Mouse (Mus musculus): Measurements from ENCODE around the gene Gm9970. TPM values are rescaled to one million over a fixed set of nuclear protein-coding genes. Genes with fewer than 3 reads are reported as not detected.

The Gm9970 gene
- polyA plus RNA-seq, 1 experiment from 2014 or later: 0.60 TPM

GRCm38 (mm10) chr5:31192939-31193630, 47.9 kb downstream of the Gm9970 start, which contains the start of the genes Snx17 and Eif2b4:
TSS of gene Snx17 (plus strand) at chr5:31193227.
TSS of gene Eif2b4 (minus strand) at chr5:31193430.
- Histone ChIP-seq H3K9me3 (ENCODE audit: control insufficient read depth, low read length) (no peaks in the 10 kb centered on the region), H3K4me2 (ENCODE audit: low read depth, low read length) (peak within 1 kb of the TSS; percentile 89), H3K9ac (ENCODE audit: low read length) (peak within 1 kb of the TSS; percentile 93), H3K36me3 (ENCODE audit: control insufficient read depth, insufficient read depth, low read length) (peaks cover 60% of the 10 kb centered on the region), H3K27me3 (ENCODE audit: control insufficient read depth, insufficient read depth, low read depth, low read length) (no peaks in the 10 kb centered on the region), H3K4me1 (replicated peaks; ENCODE audit: control insufficient read depth, insufficient read depth, low read length) (peaks cover 15% of the 10 kb centered on the region), H3K27ac (ENCODE audit: low read length) (peak within 1 kb of the TSS; percentile 94), H3K4me3 (ENCODE audit: low read length) (peak within 1 kb of the TSS; percentile 99)
- ATAC-seq (ENCODE audit: low read depth): peak; percentile 99
- under 1% methylated on average over 48 of the region's 48 CpGs for WGBS

- Histone ChIP-seq H3K27me3 (ENCODE audit: control insufficient read depth, insufficient read depth, low read depth, low read length) (no peaks in the 10 kb centered on the region), H3K27ac (ENCODE audit: low read length) (peak overlapping the region; percentile 94), H3K4me2 (ENCODE audit: low read depth, low read length) (peak overlapping the region; percentile 72), H3K36me3 (ENCODE audit: control insufficient read depth, insufficient read depth, low read length) (peaks cover 60% of the 10 kb centered on the region), H3K9me3 (ENCODE audit: control insufficient read depth, low read length) (no peaks in the 10 kb centered on the region), H3K4me1 (replicated peaks; ENCODE audit: control insufficient read depth, insufficient read depth, low read length) (peaks cover 15% of the 10 kb centered on the region), H3K9ac (ENCODE audit: low read length) (peak overlapping the region; percentile 93), H3K4me3 (ENCODE audit: low read length) (peak overlapping the region; percentile 99)
- peak; percentile 62 for ATAC-seq (ENCODE audit: low read depth)
- 10% methylated on average over 42 of the region's 42 CpGs for WGBS
Measured at GRCm38 (mm10) chr5:31192045-31192938, 48.7 kb downstream of the Gm9970 start.

Other genes with a start within 250 kb of the Gm9970 start
- 170 and 172 TPM in 2 replicates for gene Atraid, start 192.9 kb downstream of the Gm9970 start, polyA plus RNA-seq (2015; fragmentation: Nextera tagmentation; extraction: Ambion mirVana)
- 6.1 and 8.2 TPM in 2 replicates for gene Slc5a6, start 192.3 kb downstream of the Gm9970 start, polyA plus RNA-seq (2015; fragmentation: Nextera tagmentation; extraction: Ambion mirVana)
- gene Cad, start 186.5 kb downstream of the Gm9970 start, polyA plus RNA-seq (2015; fragmentation: Nextera tagmentation; extraction: Ambion mirVana): 19.8 and 23.7 TPM in 2 replicates
- gene Dnajc5g, start 134.9 kb downstream of the Gm9970 start, polyA plus RNA-seq (2015; fragmentation: Nextera tagmentation; extraction: Ambion mirVana): not detected in 2 replicates
- 0.25 and 0.54 TPM in 2 replicates for gene Slc30a3, start 133.0 kb downstream of the Gm9970 start, polyA plus RNA-seq (2015; fragmentation: Nextera tagmentation; extraction: Ambion mirVana)
- gene Trim54, start 124.5 kb downstream of the Gm9970 start, polyA plus RNA-seq (2015; fragmentation: Nextera tagmentation; extraction: Ambion mirVana): 0.65 and 2.3 TPM in 2 replicates
- not detected in 2 replicates for gene Ucn, start 102.4 kb downstream of the Gm9970 start, polyA plus RNA-seq (2015; fragmentation: Nextera tagmentation; extraction: Ambion mirVana)
- gene Mpv17, start 87.0 kb downstream of the Gm9970 start, polyA plus RNA-seq (2015; fragmentation: Nextera tagmentation; extraction: Ambion mirVana): 59.0 and 61.3 TPM in 2 replicates
- 1.5 and 1.9 TPM in 2 replicates for gene Gm29609, start 61.3 kb downstream of the Gm9970 start, polyA plus RNA-seq (2015; fragmentation: Nextera tagmentation; extraction: Ambion mirVana)
- gene Gtf3c2, start 61.1 kb downstream of the Gm9970 start, polyA plus RNA-seq (2015; fragmentation: Nextera tagmentation; extraction: Ambion mirVana): 72.4 and 78.2 TPM in 2 replicates
- 144 and 145 TPM in 2 replicates for gene Snx17, start 48.0 kb downstream of the Gm9970 start, polyA plus RNA-seq (2015; fragmentation: Nextera tagmentation; extraction: Ambion mirVana)
- gene Eif2b4, start 47.8 kb downstream of the Gm9970 start, polyA plus RNA-seq (2015; fragmentation: Nextera tagmentation; extraction: Ambion mirVana): 58.9 and 64.2 TPM in 2 replicates
- gene Zfp513, start 38.9 kb downstream of the Gm9970 start, polyA plus RNA-seq (2015; fragmentation: Nextera tagmentation; extraction: Ambion mirVana): 5.8 and 6.6 TPM in 2 replicates
- gene Ppm1g, start 20.5 kb downstream of the Gm9970 start, polyA plus RNA-seq (2015; fragmentation: Nextera tagmentation; extraction: Ambion mirVana): 122 and 126 TPM in 2 replicates
- 152 and 162 TPM in 2 replicates for gene Nrbp1, start 368 bp downstream of the Gm9970 start, polyA plus RNA-seq (2015; fragmentation: Nextera tagmentation; extraction: Ambion mirVana)
- 38.9 and 40.8 TPM in 2 replicates for gene Krtcap3, start 10.5 kb upstream of the Gm9970 start, polyA plus RNA-seq (2015; fragmentation: Nextera tagmentation; extraction: Ambion mirVana)
- 41.6 and 44.3 TPM in 2 replicates for gene Ift172, start 49.9 kb upstream of the Gm9970 start, polyA plus RNA-seq (2015; fragmentation: Nextera tagmentation; extraction: Ambion mirVana)
- 28.7 and 34.5 TPM in 2 replicates for gene Fndc4, start 54.8 kb upstream of the Gm9970 start, polyA plus RNA-seq (2015; fragmentation: Nextera tagmentation; extraction: Ambion mirVana)
- 0.38 and 1.0 TPM in 2 replicates for gene Gckr, start 56.2 kb upstream of the Gm9970 start, polyA plus RNA-seq (2015; fragmentation: Nextera tagmentation; extraction: Ambion mirVana)
- gene Zfp512, start 211.2 kb upstream of the Gm9970 start, polyA plus RNA-seq (2015; fragmentation: Nextera tagmentation; extraction: Ambion mirVana): 44.7 and 51.1 TPM in 2 replicates
- gene 4930548H24Rik, start 244.5 kb upstream of the Gm9970 start, polyA plus RNA-seq (2015; fragmentation: Nextera tagmentation; extraction: Ambion mirVana): not detected in 2 replicates

Measured in lung, embryonic 16.5 days (tissue).